Mouse (Mus musculus): ENCODE results near the gene D230025D16Rik.
"Not testable (repeated sequence)": the region's sequence is repeated elsewhere in the genome, so short reads cannot be mapped to it uniquely, and the experiment has no call there.

D230025D16Rik gene

GRCm38 (mm10) chr8:105224413-105225271 lies at the start of gene D230025D16Rik:
D230025D16Rik (plus strand) TSS chr8:105225145.
- peak; percentile 89 for DNase-seq (ENCODE audit: low spot score)

DNA sequence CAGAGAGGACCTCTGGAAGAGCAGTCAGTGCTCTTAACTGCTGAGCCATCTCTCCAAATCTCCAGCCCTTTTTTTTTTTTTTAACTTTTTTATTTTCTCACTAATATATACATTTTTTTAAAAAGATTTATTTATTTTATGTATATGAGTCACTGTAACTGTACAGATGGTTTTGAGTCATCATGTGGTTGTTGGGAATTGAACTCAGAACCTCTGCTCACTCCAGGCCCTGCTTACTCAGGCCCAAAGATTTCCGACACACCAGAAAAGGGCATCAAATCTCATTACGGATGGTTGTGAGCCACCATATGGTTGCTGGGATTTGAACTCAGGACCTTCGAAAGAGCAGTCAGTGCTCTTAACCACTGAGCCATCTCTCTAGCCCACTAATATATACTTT lies 49.7 kb upstream of the D230025D16Rik start:
- not testable (repeated sequence) for DNase-seq (ENCODE audit: low spot score)

DNA sequence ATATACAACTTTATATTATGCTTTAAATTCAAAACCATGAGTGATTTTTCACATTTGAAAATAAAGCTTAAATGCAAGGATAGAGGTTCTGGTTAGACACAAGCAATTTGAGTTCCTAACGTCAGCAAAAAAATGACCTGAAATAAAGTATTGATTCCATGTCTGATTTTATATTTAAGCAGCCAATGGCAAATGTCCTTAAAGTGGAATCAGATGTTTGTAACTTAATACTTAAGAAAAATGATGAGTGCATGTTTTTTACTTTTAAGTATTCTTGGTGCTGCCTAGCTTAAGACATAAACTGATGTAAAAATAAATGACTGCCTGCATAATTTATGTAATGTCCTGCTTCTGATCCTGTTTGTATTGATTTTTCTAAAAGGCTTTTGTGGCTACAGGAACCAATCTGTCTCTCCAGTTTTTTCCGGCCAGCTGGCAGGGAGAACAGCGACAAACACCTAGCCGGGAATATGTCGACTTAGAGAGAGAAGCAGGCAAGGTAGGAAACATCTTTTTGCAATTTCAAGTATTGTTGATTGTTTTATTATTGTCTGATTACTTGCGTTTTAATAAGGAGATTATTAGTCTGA lies 46.6 kb upstream of the D230025D16Rik start:
- DNase-seq (ENCODE audit: low spot score) = no peak

DNA sequence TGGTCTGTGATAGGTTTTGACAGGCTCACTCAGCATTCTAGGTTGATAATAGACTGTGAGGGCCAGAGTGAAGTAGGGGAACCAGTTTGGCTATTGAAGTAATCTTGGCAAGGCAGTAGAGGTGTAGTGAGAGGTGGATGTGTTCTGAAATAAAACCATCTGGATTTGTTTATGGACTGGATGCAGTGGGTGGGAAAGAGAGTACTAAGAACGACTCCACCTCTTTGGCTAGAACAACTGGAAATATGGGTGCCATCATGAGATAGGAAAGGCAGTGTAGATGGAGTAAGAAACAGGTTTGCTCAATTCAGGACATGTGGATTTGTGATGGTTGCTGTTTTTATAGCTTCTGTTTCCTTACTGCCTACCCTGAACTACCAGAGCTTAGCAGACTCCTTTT lies 42.7 kb upstream of the D230025D16Rik start:
- no peak for DNase-seq (ENCODE audit: low spot score)

DNA sequence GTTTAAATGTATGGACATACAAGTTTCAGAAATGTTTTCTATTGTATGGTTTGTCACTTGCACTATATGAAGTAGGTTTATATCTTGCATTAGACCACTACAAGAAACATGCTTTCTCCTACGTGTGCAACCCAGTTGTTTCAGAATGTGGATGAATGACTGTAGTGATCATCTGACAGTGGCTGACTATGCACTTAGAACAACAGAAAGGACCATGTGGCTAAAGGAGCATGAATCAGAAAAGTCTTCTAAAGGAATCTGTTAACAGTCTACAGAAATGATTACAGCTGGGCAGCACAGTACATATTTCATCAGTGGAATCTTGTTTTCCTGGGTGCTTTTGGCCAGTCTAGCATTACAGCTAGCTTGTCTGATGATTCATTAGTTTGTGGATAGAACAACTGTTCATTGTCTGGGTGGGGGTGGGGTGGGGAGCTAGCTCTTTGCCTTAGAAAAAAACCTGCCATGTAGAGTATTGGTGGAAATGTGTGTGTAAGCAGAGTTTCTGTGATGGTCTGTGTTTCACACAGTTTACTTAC lies 38.4 kb upstream of the D230025D16Rik start:
- no peak for DNase-seq (ENCODE audit: low spot score)

GRCm38 (mm10) chr8:105192182-105192581 lies 32.8 kb upstream of the D230025D16Rik start:
- no peak for DNase-seq (ENCODE audit: low spot score)

DNA sequence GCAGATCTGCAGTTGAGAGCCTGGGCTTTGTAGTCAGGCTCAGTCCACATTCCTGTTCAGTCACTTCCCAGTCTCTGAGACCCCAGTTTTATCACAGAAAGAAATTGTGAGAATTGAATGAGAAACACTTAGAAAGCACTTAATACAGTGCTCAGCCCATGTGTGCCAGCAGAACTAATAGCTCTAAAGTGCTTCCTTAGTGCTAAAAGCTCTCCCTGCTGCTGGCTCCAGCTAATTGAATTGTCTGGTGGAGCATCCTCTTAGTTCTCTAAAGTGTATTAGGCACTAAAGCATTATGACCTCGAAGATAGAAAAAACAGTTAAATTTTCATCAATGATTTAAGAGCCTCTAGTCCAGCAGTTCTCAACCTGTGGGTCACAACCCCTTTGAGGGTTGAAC lies 19.2 kb upstream of the D230025D16Rik start:
- DNase-seq (ENCODE audit: low spot score) = no peak

DNA sequence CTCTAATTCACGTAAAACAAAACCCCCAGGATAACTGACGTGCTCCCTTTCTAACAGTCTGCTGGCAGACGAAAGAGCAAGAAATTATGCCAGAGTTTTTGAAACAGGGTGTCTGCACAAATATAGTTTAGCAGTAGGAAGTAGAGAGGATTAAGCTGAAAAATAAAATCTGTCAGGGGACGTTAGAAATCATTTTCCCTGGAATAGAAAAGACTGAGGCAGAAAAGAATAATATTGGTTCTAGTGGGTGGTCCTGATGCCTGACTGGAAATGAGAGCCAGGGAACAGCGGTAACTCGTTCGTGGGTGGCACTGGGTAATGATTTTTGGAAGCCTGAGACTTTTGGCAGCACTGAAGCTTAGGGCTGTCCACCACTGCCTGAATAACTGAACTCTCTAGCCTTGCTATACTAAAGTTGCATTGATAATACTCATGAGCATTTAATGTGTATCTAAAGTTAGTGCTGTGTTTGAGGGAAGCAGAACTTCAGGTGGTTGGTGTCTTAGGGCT lies 18.1 kb upstream of the D230025D16Rik start:
- no peak for DNase-seq (ENCODE audit: low spot score)

DNA sequence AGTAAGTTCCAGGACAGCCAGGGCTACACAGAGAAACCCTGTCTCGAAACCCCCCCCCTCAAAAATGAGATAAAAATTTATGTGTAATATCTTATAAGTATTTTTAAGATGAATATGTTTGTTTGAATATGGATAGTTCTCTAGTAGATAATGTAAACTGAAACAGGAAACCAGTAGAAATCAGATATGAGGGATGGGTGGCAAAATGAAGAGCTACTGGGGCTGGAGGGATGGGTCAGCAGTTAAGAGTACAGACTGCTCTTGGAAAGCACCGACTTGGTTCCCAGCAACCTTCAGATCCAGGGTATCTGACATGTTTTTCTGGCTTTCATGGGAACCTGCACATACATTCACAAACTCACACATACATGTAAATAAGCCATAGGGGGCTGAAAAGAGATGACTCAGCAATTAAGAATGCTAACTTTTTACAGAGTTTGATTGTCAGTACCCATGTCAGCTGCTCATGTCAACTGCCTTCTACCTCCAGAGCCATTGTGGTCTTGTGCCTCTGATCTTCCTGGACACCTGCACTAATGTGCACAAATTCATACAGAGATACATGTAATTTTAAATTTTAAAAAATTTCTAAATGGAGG lies 17.2 kb upstream of the D230025D16Rik start:
- no peak for DNase-seq (ENCODE audit: low spot score)

- no peak for DNase-seq (ENCODE audit: low spot score)
Observed at GRCm38 (mm10) chr8:105209153-105210110, 15.5 kb upstream of the D230025D16Rik start.

DNA sequence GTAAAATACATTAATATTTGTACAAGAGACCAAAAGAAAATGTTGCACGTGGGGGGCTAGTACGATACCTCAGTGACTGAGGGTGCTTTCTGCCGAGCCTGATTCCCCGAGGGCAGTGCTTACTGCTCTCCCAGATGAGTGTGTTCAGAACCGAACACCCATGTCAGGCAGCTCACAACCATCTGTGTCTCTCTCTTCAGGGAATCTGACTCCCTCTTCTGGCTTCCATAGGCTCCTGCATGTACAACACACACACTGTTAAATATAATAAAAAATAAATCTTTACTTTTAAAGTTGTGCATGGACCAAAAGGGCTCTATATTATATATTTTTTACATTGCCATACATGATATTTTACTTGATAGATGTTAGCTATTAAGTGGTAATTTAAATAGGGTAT lies 10.8 kb upstream of the D230025D16Rik start:
- DNase-seq (ENCODE audit: low spot score) = no peak

- DNase-seq (ENCODE audit: low spot score) = no peak
Observed at GRCm38 (mm10) chr8:105217926-105218522, 6.9 kb upstream of the D230025D16Rik start.

- no peak for DNase-seq (ENCODE audit: low spot score)
Observed at GRCm38 (mm10) chr8:105223850-105224249, 1.1 kb upstream of the D230025D16Rik start.

DNA sequence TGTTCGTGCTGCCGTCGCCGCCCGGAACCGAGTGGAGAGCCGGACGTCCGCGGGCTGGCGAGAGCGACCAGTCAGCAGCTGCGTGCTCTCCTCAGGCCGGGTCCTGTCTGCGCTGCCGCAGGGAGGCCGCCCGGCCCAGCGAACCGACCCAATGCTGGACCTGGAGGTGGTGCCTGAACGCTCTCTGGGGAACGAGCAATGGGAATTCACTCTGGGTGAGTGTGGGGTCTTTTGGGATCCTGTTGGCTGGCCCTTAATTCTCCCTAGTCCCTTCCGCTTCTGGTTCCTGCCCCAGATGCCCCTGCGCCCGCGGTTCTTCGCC lies 288 bp downstream of the D230025D16Rik start:
- DNase-seq (ENCODE audit: low spot score) = no peak

DNA sequence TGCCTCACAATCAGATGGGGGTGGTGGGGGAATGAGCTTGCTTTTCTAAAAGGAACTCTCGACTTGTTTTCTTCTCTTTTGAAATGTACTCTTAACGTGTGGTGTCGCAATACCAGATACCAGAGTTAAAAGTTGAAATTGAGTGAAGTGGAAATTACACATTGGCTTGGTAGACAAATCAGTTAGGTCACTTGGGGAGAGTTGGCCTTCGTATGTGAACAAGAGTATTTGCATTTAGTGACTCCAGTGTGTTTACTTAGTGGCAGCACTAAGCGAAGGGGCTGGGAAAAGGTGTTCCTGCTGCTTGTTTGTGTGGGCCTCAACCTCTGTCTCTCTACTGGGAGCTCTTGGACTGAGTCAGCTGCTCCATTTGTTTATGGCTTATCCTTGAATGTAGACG lies 972 bp downstream of the D230025D16Rik start:
- no peak for DNase-seq (ENCODE audit: low spot score)

DNA sequence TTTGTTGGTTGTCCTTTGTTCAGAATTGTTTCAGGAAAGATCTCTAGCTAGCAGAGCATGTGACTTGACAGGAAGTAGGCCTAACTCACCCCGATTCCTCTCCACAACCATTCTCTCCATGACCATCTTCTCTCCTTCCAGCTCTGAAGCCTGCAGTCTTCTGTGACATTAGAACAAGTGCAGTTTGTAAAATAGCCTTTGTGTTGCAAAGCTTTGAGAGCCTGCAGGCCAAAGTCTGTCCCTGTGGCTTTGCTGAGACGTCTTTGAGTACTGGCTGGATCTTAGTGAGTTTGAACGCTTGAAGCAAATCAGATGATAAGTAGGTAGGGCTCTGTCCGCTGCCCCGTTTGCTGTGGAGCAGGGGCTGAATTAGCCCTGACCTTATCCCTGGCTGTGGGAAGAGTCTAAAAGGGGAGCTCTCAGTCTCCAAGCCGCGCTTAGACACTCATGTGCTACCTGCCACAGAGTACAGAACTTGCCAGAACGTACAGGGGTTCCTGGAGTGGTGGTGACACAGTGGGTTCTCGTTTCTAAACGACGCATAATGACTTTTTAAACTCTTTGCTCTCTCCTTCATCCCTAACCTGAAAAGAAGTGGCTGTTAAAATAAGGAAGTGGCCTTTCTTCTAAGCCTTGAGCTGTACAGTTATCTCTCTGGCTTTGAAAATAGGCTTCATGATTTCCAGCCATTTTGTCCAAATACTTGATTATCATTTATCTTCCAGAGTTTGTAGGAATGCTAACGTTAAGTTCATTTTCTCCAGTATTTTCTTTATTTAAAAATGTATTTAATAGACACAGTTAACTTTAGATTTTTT lies 6.8 kb downstream of the D230025D16Rik start:
- no peak for DNase-seq (ENCODE audit: low spot score)

DNA sequence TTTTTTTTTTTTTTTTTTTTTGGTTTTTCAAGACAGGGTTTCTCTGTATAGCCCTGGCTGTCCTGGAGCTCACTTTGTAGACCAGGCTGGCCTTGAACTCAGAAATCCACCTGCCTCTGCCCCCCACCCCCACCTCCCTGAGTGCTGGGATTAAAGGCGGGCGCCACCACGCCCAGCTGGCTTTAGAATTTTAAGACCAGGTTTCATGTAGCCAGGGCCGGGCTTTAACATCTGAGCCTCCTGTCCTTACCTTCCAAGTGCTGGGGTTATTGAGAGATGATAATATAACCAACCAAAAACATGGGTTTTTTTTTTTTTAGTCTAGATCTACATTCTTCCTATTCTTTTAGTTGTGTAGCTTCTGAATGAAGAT lies 7.4 kb downstream of the D230025D16Rik start:
- not testable (repeated sequence) for DNase-seq (ENCODE audit: low spot score)

- no peak for DNase-seq (ENCODE audit: low spot score)
Observed at GRCm38 (mm10) chr8:105233126-105233935, 8.4 kb downstream of the D230025D16Rik start.

GRCm38 (mm10) chr8:105235206-105235605 lies 10.3 kb downstream of the D230025D16Rik start:
- no peak for DNase-seq (ENCODE audit: low spot score)
